Mouse (Mus musculus) retina, postnatal 7 days (tissue): ENCODE measurements around the gene Olfr844.

Experiments used
- DNase-seq: peaks from one replicate; pipeline ENCODE4 v3.0.0-alpha.2; 2012; ENCODE audit warnings: low read depth, low spot score

Olfr844 gene

GRCm38 (mm10) chr9:19316047-19316446, at the start of gene Olfr844:
Gene Olfr844, plus strand, starts transcription at chr9:19316347.
- DNase-seq: no peak

- DNase-seq: no peak
Measured at GRCm38 (mm10) chr9:19336157-19336556, 20.0 kb downstream of the Olfr844 start, which contains the start of gene Olfr845. Gene Olfr845, plus strand, starts transcription at chr9:19336457.

DNA sequence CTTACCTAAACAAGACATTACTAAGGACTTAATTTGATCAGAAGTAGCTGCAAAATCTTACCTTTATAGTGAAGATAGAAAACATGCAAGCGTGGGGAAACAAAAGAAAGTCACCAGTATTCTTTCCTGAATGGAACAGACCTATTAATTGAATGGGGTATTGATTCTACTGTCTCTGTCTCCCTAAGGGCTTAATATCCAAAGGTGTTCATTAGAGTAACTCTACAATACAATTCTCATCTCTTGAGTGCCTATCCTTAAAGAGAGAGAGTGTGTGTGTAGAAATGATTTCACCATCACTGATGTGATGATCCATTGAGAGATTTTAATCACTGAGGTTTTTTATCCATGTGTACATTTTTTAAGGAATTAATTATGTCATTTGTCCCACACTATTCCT, 47.8 kb downstream of the Olfr844 start, which contains the start of gene Olfr846:
Gene Olfr846 (minus strand): TSS at position 101 of the 400 bp plus-strand sequence.
- no peak for DNase-seq
